Mouse (Mus musculus) hindbrain, embryonic 12.5 days (tissue): ENCODE results near the gene Prkar1a. TPM values are rescaled to one million over a fixed set of nuclear protein-coding genes. Genes with fewer than 3 reads are reported as not detected.
A peak's percentile ranks its signal among the peaks of the same experiment; 100 is the strongest.

ENCODE experiments used
- ATAC-seq: fragments of 200-750 bp; cut with Nextera tagmentation; 2 replicates; pipeline ENCODE4 v1.8.0; 2017; ENCODE audit warnings: moderate TSS enrichment; ENCODE audit not compliant: low FRiP score
- H3K27ac ChIP-seq: fragments of 300-500 bp; sonication (generic); 2 replicates; pipeline ENCODE4 v1.5.1; 2016; ENCODE audit warnings: mild to moderate bottlenecking
- H3K27me3 ChIP-seq: fragments of 300-500 bp; sonication (generic); 2 replicates; pipeline ENCODE4 v1.6.1; 2016; ENCODE audit warnings: mild to moderate bottlenecking
- H3K36me3 ChIP-seq: fragments of 300-500 bp; sonication (generic); 2 replicates; pipeline ENCODE4 v1.6.1; 2016; ENCODE audit warnings: mild to moderate bottlenecking
- H3K4me1 ChIP-seq: fragments of 300-500 bp; sonication (generic); 2 replicates; pipeline ENCODE4 v1.6.1; 2016
- H3K4me2 ChIP-seq: fragments of 300-500 bp; sonication (generic); replicated peaks from 2 replicates; pipeline ENCODE4 v1.6.1; 2016; ENCODE audit warnings: mild to moderate bottlenecking
- H3K4me3 ChIP-seq: fragments of 300-500 bp; sonication (generic); 2 replicates; pipeline ENCODE4 v1.5.1; 2016; ENCODE audit warnings: mild to moderate bottlenecking
- H3K9ac ChIP-seq: fragments of 300-500 bp; sonication (generic); 2 replicates; pipeline ENCODE4 v1.6.1; 2016; ENCODE audit warnings: mild to moderate bottlenecking, moderate library complexity
- H3K9me3 ChIP-seq: fragments of 300-500 bp; sonication (generic); replicated peaks from 2 replicates; pipeline ENCODE4 v1.6.1; 2016; ENCODE audit warnings: mild to moderate bottlenecking
- WGBS: fragments of 180-500 bp; shearing (Covaris S2); methylation state at CpG from one replicate; pipeline ENCODE4 v1.1.7; 2016; 5-methylcytosine and 5-hydroxymethylcytosine counted together
- polyA plus RNA-seq: library from polyadenylated mRNA; unstranded; fragments of >200 nt; fragmentation: Nextera tagmentation; extraction: Ambion mirVana; gene quantifications from 2 replicates; pipeline ENCODE4 v1.2.1, GENCODE M21; 2016

The Prkar1a gene
- polyA plus RNA-seq, 1 experiment from 2014 or later = 450 TPM

- H3K27ac ChIP-seq = no peak overlapping the region
- H3K27me3 ChIP-seq = no peaks in the 10 kb centered on the region
- no peaks in the 10 kb centered on the region for H3K4me1 ChIP-seq
- no peak overlapping the region for H3K4me3 ChIP-seq
- no peak overlapping the region for H3K9ac ChIP-seq
- H3K9me3 ChIP-seq = no peaks in the 10 kb centered on the region
- peaks cover 61% of the 10 kb centered on the region for H3K36me3 ChIP-seq
- no peak for ATAC-seq
- 90% methylated on average over 8 of the region's 8 CpGs for WGBS
- no peak overlapping the region for H3K4me2 ChIP-seq
Measured at GRCm38 (mm10) chr11:109669149-109669708, 20.0 kb downstream of the Prkar1a start.

GRCm38 (mm10) chr11:109670026-109670916 is 21.1 kb downstream of the Prkar1a start:
- no peaks in the 10 kb centered on the region for H3K9me3 ChIP-seq
- H3K4me1 ChIP-seq = no peaks in the 10 kb centered on the region
- H3K27me3 ChIP-seq = no peaks in the 10 kb centered on the region
- H3K27ac ChIP-seq = peak overlapping the region; percentile 44; the same call in 1 of the 2 replicates
- peaks cover 51% of the 10 kb centered on the region for H3K36me3 ChIP-seq
- no peak overlapping the region for H3K4me3 ChIP-seq
- ATAC-seq = peak; percentile 56
- H3K4me2 ChIP-seq = no peak overlapping the region
- no peak overlapping the region for H3K9ac ChIP-seq
- WGBS = 57% methylated on average over 14 of the region's 14 CpGs

GRCm38 (mm10) chr11:109671136-109672020 is 22.2 kb downstream of the Prkar1a start:
- Histone ChIP-seq H3K4me1 (no peaks in the 10 kb centered on the region), H3K4me2 (no peak overlapping the region), H3K4me3 (no peak overlapping the region), H3K9ac (no peak overlapping the region), H3K36me3 (peaks cover 40% of the 10 kb centered on the region), H3K9me3 (no peaks in the 10 kb centered on the region), H3K27me3 (no peaks in the 10 kb centered on the region), H3K27ac (no peak overlapping the region)
- no peak for ATAC-seq
- WGBS = 66% methylated on average over 6 of the region's 6 CpGs

- no peaks in the 10 kb centered on the region for H3K27me3 ChIP-seq
- H3K9ac ChIP-seq = no peak overlapping the region
- WGBS = 87% methylated on average over 5 of the region's 5 CpGs
- no peaks in the 10 kb centered on the region for H3K4me1 ChIP-seq
- no peaks in the 10 kb centered on the region for H3K9me3 ChIP-seq
- H3K4me3 ChIP-seq = no peak overlapping the region
- H3K4me2 ChIP-seq = no peak overlapping the region
- H3K36me3 ChIP-seq = peaks cover 34% of the 10 kb centered on the region
- ATAC-seq = no peak
- no peak overlapping the region for H3K27ac ChIP-seq
Measured at GRCm38 (mm10) chr11:109672021-109672324, 22.8 kb downstream of the Prkar1a start.

- Histone ChIP-seq H3K4me2 (no peak overlapping the region), H3K27me3 (no peaks in the 10 kb centered on the region), H3K9me3 (no peaks in the 10 kb centered on the region), H3K36me3 (peaks cover 30% of the 10 kb centered on the region), H3K27ac (no peak overlapping the region), H3K4me1 (no peaks in the 10 kb centered on the region), H3K4me3 (no peak overlapping the region), H3K9ac (no peak overlapping the region)
- no peak for ATAC-seq
- 90% methylated on average over 8 of the region's 8 CpGs for WGBS
Measured at GRCm38 (mm10) chr11:109672396-109672795, 23.2 kb downstream of the Prkar1a start.

GRCm38 (mm10) chr11:109672881-109673739 is 23.9 kb downstream of the Prkar1a start:
- Histone ChIP-seq H3K9ac (no peak overlapping the region), H3K9me3 (no peaks in the 10 kb centered on the region), H3K36me3 (peaks cover 23% of the 10 kb centered on the region), H3K4me2 (no peak overlapping the region), H3K4me3 (no peak overlapping the region), H3K27me3 (no peaks in the 10 kb centered on the region), H3K4me1 (no peaks in the 10 kb centered on the region), H3K27ac (no peak overlapping the region)
- WGBS = 78% methylated on average over 21 of the region's 21 CpGs
- no peak for ATAC-seq

GRCm38 (mm10) chr11:109673741-109674140 is 24.5 kb downstream of the Prkar1a start:
- H3K4me3 ChIP-seq = no peak overlapping the region
- no peaks in the 10 kb centered on the region for H3K4me1 ChIP-seq
- H3K4me2 ChIP-seq = no peak overlapping the region
- ATAC-seq = no peak
- H3K27ac ChIP-seq = no peak overlapping the region
- no peaks in the 10 kb centered on the region for H3K9me3 ChIP-seq
- H3K9ac ChIP-seq = no peak overlapping the region
- H3K27me3 ChIP-seq = no peaks in the 10 kb centered on the region
- 86% methylated on average over 7 of the region's 7 CpGs for WGBS
- H3K36me3 ChIP-seq = peaks cover 17% of the 10 kb centered on the region; the same call in 1 of the 2 replicates

GRCm38 (mm10) chr11:109674542-109674941 is 25.3 kb downstream of the Prkar1a start:
- H3K4me2 ChIP-seq = no peak overlapping the region
- no peaks in the 10 kb centered on the region for H3K9me3 ChIP-seq
- H3K9ac ChIP-seq = no peak overlapping the region
- 80% methylated on average over 11 of the region's 11 CpGs for WGBS
- H3K27ac ChIP-seq = no peak overlapping the region
- no peak overlapping the region for H3K4me3 ChIP-seq
- no peaks in the 10 kb centered on the region for H3K27me3 ChIP-seq
- H3K4me1 ChIP-seq = no peaks in the 10 kb centered on the region
- ATAC-seq = no peak
- peaks cover 12% of the 10 kb centered on the region; the same call in 1 of the 2 replicates for H3K36me3 ChIP-seq

- H3K36me3 ChIP-seq = peaks cover 12% of the 10 kb centered on the region; the same call in 1 of the 2 replicates
- no peak for ATAC-seq
- WGBS = 91% methylated on average over 3 of the region's 3 CpGs
Measured at GRCm38 (mm10) chr11:109675208-109675607, 26.0 kb downstream of the Prkar1a start.

GRCm38 (mm10) chr11:109675771-109676170 is 26.6 kb downstream of the Prkar1a start:
- no peaks in the 10 kb centered on the region for H3K4me1 ChIP-seq
- no peaks in the 10 kb centered on the region for H3K9me3 ChIP-seq
- H3K27me3 ChIP-seq = no peaks in the 10 kb centered on the region
- H3K36me3 ChIP-seq = peaks cover 10% of the 10 kb centered on the region; the same call in 1 of the 2 replicates
- H3K27ac ChIP-seq = no peak overlapping the region
- H3K4me3 ChIP-seq = no peak overlapping the region
- H3K4me2 ChIP-seq = no peak overlapping the region
- 93% methylated on average over 9 of the region's 9 CpGs for WGBS
- no peak overlapping the region for H3K9ac ChIP-seq
- no peak for ATAC-seq

More at GRCm38 (mm10) chr11:109675208-109675607, 26.0 kb downstream of the Prkar1a start:
- no peaks in the 10 kb centered on the region for H3K9me3 ChIP-seq
- no peaks in the 10 kb centered on the region for H3K4me1 ChIP-seq
- no peak overlapping the region for H3K27ac ChIP-seq
- H3K27me3 ChIP-seq = no peaks in the 10 kb centered on the region
- no peak overlapping the region for H3K4me2 ChIP-seq
- H3K4me3 ChIP-seq = no peak overlapping the region
- no peak overlapping the region for H3K9ac ChIP-seq

- no peaks in the 10 kb centered on the region for H3K9me3 ChIP-seq
- peaks cover 3% of the 10 kb centered on the region; the same call in 1 of the 2 replicates for H3K36me3 ChIP-seq
- H3K27me3 ChIP-seq = no peaks in the 10 kb centered on the region
- WGBS = 80% methylated on average over 12 of the region's 12 CpGs
- no peak overlapping the region for H3K27ac ChIP-seq
- H3K4me1 ChIP-seq = no peaks in the 10 kb centered on the region
- no peak overlapping the region for H3K9ac ChIP-seq
- H3K4me2 ChIP-seq = no peak overlapping the region
- no peak overlapping the region for H3K4me3 ChIP-seq
- no peak for ATAC-seq
Measured at GRCm38 (mm10) chr11:109676621-109677373, 27.6 kb downstream of the Prkar1a start.
